Mouse (Mus musculus): ENCODE measurements at regions not wholly inside any gene's neighbourhood (a gene's known extent, or its start where the extent isn't known, plus 50 kb on each side); places are given as distances from the start of the nearest gene placed in this dataset.

DNA sequence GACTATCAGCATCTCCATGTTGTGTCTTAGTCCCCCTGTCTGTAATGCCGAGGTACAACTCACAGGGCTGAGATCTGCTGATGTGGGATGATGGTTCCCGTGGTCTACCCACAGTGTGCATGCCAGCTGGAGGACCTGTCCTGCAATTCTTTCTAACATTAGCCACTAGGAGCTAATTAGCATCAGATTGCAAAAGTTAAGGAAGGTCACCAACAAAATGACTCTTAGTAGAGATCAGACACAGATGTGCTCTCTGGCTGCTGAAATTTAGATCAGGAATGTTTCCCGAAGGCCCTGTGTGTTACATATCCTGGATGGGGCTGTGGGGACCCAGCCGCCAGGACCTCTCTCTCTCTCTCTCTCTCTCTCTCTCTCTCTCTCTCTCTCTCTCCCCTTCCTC, 218.8 kb upstream of the 4931429L15Rik start:
- TF ChIP-seq POLR2A (IDR thresholded peaks at IDR 0.05; ENCODE audit: insufficient read depth, low read depth, low read length) (no peak), CTCF (IDR thresholded peaks at IDR 0.05; ENCODE audit: insufficient read depth, low read depth, low read length) (no peak)

Data from olfactory bulb, adult 2 months (tissue).